Mouse (Mus musculus): ENCODE results near the gene Psmd6.

- TF ChIP-seq CTCF (IDR thresholded peaks at IDR 0.05; ENCODE audit: low read depth) (no peak), EP300 (IDR thresholded peaks at IDR 0.05; ENCODE audit: low read depth) (no peak)
Measured at GRCm38 (mm10) chr14:14062531-14063245, 58.1 kb downstream of the Psmd6 start.
